Mouse (Mus musculus) forebrain, embryonic 11.5 days (tissue): Measurements from ENCODE around the gene Fbxl19. TPM values are rescaled to one million over a fixed set of nuclear protein-coding genes. Genes with fewer than 3 reads are reported as not detected.

Source experiments
- ATAC-seq: fragments of 200-750 bp; cut with Nextera tagmentation; replicated peaks from 2 replicates; pipeline ENCODE4 v1.8.0; 2017; ENCODE audit warnings: moderate TSS enrichment; ENCODE audit not compliant: low FRiP score
- DNase-seq: peaks from one replicate; pipeline ENCODE4 v3.0.0-alpha.2; 2017; ENCODE audit warnings: low spot score
- H3K27ac ChIP-seq: fragments of 300-500 bp; sonication (generic); 2 replicates; pipeline ENCODE4 v1.5.1; 2014; ENCODE audit warnings: low read depth, low read length
- H3K27me3 ChIP-seq: fragments of 300-500 bp; sonication (generic); 2 replicates; pipeline ENCODE4 v1.6.1; 2014; ENCODE audit warnings: mild to moderate bottlenecking, low read length, mixed read lengths; ENCODE audit not compliant: control insufficient read depth, insufficient read depth
- H3K36me3 ChIP-seq: fragments of 300-500 bp; sonication (generic); 2 replicates; pipeline ENCODE4 v1.6.1; 2014; ENCODE audit warnings: mild to moderate bottlenecking, low read length, moderate library complexity, mixed read lengths; ENCODE audit not compliant: control insufficient read depth, insufficient read depth
- H3K4me1 ChIP-seq: fragments of 300-500 bp; sonication (generic); replicated peaks from 2 replicates; pipeline ENCODE4 v1.6.1; 2014; ENCODE audit warnings: low read length, mixed read lengths; ENCODE audit not compliant: control insufficient read depth, insufficient read depth
- H3K4me2 ChIP-seq: fragments of 300-500 bp; sonication (generic); 2 replicates; pipeline ENCODE4 v1.6.1; 2014; ENCODE audit warnings: low read depth, mild to moderate bottlenecking, low read length, moderate library complexity, mixed read lengths; ENCODE audit not compliant: severe bottlenecking
- H3K4me3 ChIP-seq: fragments of 300-500 bp; sonication (generic); 2 replicates; pipeline ENCODE4 v1.5.1; 2014; ENCODE audit warnings: low read depth, low read length
- H3K9ac ChIP-seq: fragments of 300-500 bp; sonication (generic); 2 replicates; pipeline ENCODE4 v1.6.1; 2014; ENCODE audit warnings: low read length
- H3K9me3 ChIP-seq: fragments of 300-500 bp; sonication (generic); 2 replicates; pipeline ENCODE4 v1.6.1; 2016; ENCODE audit warnings: low read length, mixed read lengths; ENCODE audit not compliant: control insufficient read depth
- WGBS: fragments of 180-500 bp; shearing (Covaris S2); extraction: QIAGEN DNeasy Blood & Tissue Kit; methylation state at CpG from one replicate; pipeline ENCODE4 v1.1.7; 2014; 5-methylcytosine and 5-hydroxymethylcytosine counted together
- polyA plus RNA-seq: library from polyadenylated mRNA; unstranded; fragments of >200 nt; fragmentation: Nextera tagmentation; extraction: Ambion mirVana; gene quantifications from 2 replicates; pipeline ENCODE4 v1.2.1, GENCODE M21; 2014

Fbxl19 gene
- polyA plus RNA-seq, 1 experiment from 2014 or later = 7.9 TPM

- no peaks in the 10 kb centered on the region for H3K27me3 ChIP-seq
- H3K9me3 ChIP-seq = no peaks in the 10 kb centered on the region
- peak overlapping the region; percentile 82 for H3K4me2 ChIP-seq
- 1% methylated on average over 55 of the region's 62 CpGs for WGBS
- DNase-seq (peak; percentile 83), ATAC-seq (peak; percentile 25; the same call in 1 of the 2 replicates)
- H3K4me1 ChIP-seq = no peaks in the 10 kb centered on the region; the same call in 1 of the 2 replicates
- peak overlapping the region; percentile 88 for H3K4me3 ChIP-seq
- H3K27ac ChIP-seq = peak overlapping the region; percentile 90
- peaks cover 7% of the 10 kb centered on the region for H3K36me3 ChIP-seq
- peak overlapping the region; percentile 89 for H3K9ac ChIP-seq
These were observed 2.5 kb downstream of the Fbxl19 start for GRCm38 (mm10) chr7:127746494-127747491.

GRCm38 (mm10) chr7:127747559-127748234 lies 3.4 kb downstream of the Fbxl19 start:
- no peaks in the 10 kb centered on the region for H3K9me3 ChIP-seq
- H3K9ac ChIP-seq = peak overlapping the region; percentile 89
- H3K4me1 ChIP-seq = no peaks in the 10 kb centered on the region; the same call in 1 of the 2 replicates
- peaks cover 13% of the 10 kb centered on the region for H3K36me3 ChIP-seq
- peak overlapping the region; percentile 82 for H3K4me2 ChIP-seq
- peak overlapping the region; percentile 90; the same call in 1 of the 2 replicates for H3K27ac ChIP-seq
- H3K4me3 ChIP-seq = peak overlapping the region; percentile 88
- ATAC-seq (no peak), DNase-seq (no peak)
- no peaks in the 10 kb centered on the region for H3K27me3 ChIP-seq
- 24% methylated on average over 5 of the region's 6 CpGs for WGBS

DNA sequence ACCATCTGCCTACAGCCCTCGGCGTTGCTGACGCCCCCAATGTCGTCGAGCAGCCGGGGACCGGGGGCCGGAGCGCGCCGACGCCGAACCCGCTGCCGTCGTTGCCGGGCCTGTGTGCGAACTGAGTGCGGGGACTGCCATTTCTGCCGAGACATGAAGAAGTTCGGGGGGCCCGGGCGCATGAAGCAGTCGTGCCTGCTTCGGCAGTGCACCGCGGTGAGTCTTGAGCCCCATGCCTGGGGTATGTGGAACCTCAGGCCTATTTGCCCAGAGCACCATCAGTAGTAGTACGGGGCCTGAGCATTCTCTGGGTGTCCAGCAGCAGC lies 3.9 kb downstream of the Fbxl19 start:
- Histone ChIP-seq H3K4me1 (no peaks in the 10 kb centered on the region; the same call in 1 of the 2 replicates), H3K9ac (no peak overlapping the region), H3K27ac (no peak overlapping the region), H3K27me3 (no peaks in the 10 kb centered on the region), H3K36me3 (peaks cover 13% of the 10 kb centered on the region), H3K9me3 (no peaks in the 10 kb centered on the region), H3K4me3 (no peak overlapping the region), H3K4me2 (no peak overlapping the region)
- 95% methylated on average over 28 of the region's 28 CpGs for WGBS
- DNase-seq = no peak
- no peak for ATAC-seq

- no peak for DNase-seq
- WGBS = 83% methylated on average over 19 of the region's 19 CpGs
- no peak overlapping the region for H3K27ac ChIP-seq
- H3K9me3 ChIP-seq = no peaks in the 10 kb centered on the region
- no peak overlapping the region for H3K4me2 ChIP-seq
- peaks cover 16% of the 10 kb centered on the region for H3K36me3 ChIP-seq
- H3K4me1 ChIP-seq = no peaks in the 10 kb centered on the region; the same call in 1 of the 2 replicates
- no peak overlapping the region for H3K9ac ChIP-seq
- ATAC-seq = no peak
- H3K27me3 ChIP-seq = no peaks in the 10 kb centered on the region
- H3K4me3 ChIP-seq = no peak overlapping the region
These were observed 6.1 kb downstream of the Fbxl19 start for GRCm38 (mm10) chr7:127750131-127751127.

GRCm38 (mm10) chr7:127751619-127752018 lies 7.3 kb downstream of the Fbxl19 start:
- H3K4me2 ChIP-seq = no peak overlapping the region
- no peak for ATAC-seq

DNA sequence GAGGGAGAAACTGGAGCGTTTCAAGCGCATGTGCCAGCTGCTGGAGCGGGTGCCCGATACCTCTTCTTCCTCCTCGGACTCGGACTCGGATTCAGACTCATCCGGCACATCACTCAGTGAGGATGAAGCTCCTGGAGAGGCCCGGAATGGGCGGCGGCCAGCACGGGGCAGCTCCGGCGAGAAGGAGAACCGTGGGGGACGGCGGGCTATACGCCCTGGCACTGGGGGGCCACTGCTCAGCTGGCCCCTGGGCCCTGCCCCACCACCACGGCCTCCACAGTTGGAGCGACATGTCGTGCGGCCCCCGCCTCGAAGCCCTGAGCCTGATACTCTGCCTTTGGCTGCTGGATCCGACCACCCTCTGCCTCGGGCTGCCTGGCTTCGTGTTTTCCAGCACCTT lies 7.7 kb downstream of the Fbxl19 start:
- WGBS = 96% methylated on average over 27 of the region's 27 CpGs
- ATAC-seq (no peak), DNase-seq (no peak)
- no peak overlapping the region for H3K27ac ChIP-seq
- H3K4me2 ChIP-seq = no peak overlapping the region
- H3K9ac ChIP-seq = no peak overlapping the region
- peaks cover 16% of the 10 kb centered on the region for H3K36me3 ChIP-seq
- no peaks in the 10 kb centered on the region for H3K9me3 ChIP-seq
- H3K4me3 ChIP-seq = no peak overlapping the region
- no peaks in the 10 kb centered on the region for H3K27me3 ChIP-seq
- H3K4me1 ChIP-seq = no peaks in the 10 kb centered on the region; the same call in 1 of the 2 replicates

More at GRCm38 (mm10) chr7:127751619-127752018, 7.3 kb downstream of the Fbxl19 start:
- no peak overlapping the region for H3K9ac ChIP-seq
- H3K4me1 ChIP-seq = no peaks in the 10 kb centered on the region; the same call in 1 of the 2 replicates
- no peak overlapping the region for H3K27ac ChIP-seq
- no peak overlapping the region for H3K4me3 ChIP-seq
- peaks cover 16% of the 10 kb centered on the region for H3K36me3 ChIP-seq
- no peaks in the 10 kb centered on the region for H3K27me3 ChIP-seq
- 94% methylated on average over 5 of the region's 5 CpGs for WGBS
- no peak for DNase-seq
- H3K9me3 ChIP-seq = no peaks in the 10 kb centered on the region

- H3K27me3 ChIP-seq = no peaks in the 10 kb centered on the region
- no peak for DNase-seq
- H3K4me3 ChIP-seq = no peak overlapping the region
- H3K27ac ChIP-seq = no peak overlapping the region
- no peak for ATAC-seq
- no peaks in the 10 kb centered on the region for H3K9me3 ChIP-seq
- 77% methylated on average over 5 of the region's 5 CpGs for WGBS
- H3K4me2 ChIP-seq = no peak overlapping the region
- H3K4me1 ChIP-seq = no peaks in the 10 kb centered on the region
- peaks cover 16% of the 10 kb centered on the region for H3K36me3 ChIP-seq
- H3K9ac ChIP-seq = no peak overlapping the region
These were observed 8.8 kb downstream of the Fbxl19 start for GRCm38 (mm10) chr7:127753158-127753557.

GRCm38 (mm10) chr7:127753741-127754140 lies 9.4 kb downstream of the Fbxl19 start:
- Histone ChIP-seq H3K9me3 (no peaks in the 10 kb centered on the region), H3K27ac (no peak overlapping the region), H3K4me3 (no peak overlapping the region), H3K4me2 (no peak overlapping the region), H3K4me1 (no peaks in the 10 kb centered on the region), H3K27me3 (no peaks in the 10 kb centered on the region), H3K9ac (no peak overlapping the region), H3K36me3 (peaks cover 16% of the 10 kb centered on the region)
- WGBS = 92% methylated on average over 7 of the region's 7 CpGs
- ATAC-seq = no peak
- no peak for DNase-seq
